In the genomic region with DNA sequence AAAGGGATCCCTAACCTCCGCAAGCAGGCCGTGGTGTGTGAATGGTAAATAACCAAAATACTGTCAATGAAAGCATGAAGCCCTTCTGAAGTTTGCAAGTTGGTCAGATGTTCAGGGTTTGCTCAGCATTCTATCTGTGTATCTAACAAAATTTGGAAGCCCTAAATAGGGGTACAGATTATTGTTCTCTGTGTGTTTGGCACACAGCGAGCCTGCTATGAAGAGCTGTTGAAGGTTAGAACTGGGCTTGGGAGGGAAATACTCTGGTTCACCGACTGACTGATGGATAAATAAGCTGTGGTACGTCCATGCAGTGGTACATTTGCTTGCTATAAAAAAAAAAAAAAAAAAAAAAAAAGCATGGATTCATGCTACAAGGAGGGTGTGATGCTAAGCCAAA, we compare ENCODE assay signal across 34 mouse cellular contexts.
"Had no signal": no experiment of that assay in that cellular context is flagged by ENCODE, and none has a peak within 500 bp of the region (broad histone marks: within the 10 kb centered on the region; RNA-seq: fewer than 3 reads in every experiment).

No protein-coding gene starts in this region.

- H3K4me2 ChIP-seq: heart, embryonic 11.5 days; heart, embryonic 12.5 days; heart, embryonic 13.5 days; heart, embryonic 15.5 days; hindbrain, embryonic 12.5 days; hindbrain, embryonic 13.5 days; hindbrain, embryonic 14.5 days; hindbrain, embryonic 15.5 days; intestine, embryonic 15.5 days; kidney, embryonic 15.5 days had no signal

- H3K27ac ChIP-seq: heart, embryonic 13.5 days; heart, embryonic 15.5 days; hindbrain, embryonic 10.5 days; hindbrain, embryonic 12.5 days; hindbrain, embryonic 13.5 days; hindbrain, embryonic 14.5 days; hindbrain, embryonic 15.5 days; hindbrain, postnatal 0 days; intestine, embryonic 15.5 days; kidney, embryonic 15.5 days; kidney, postnatal 0 days; layer of hippocampus, adult 2 months had no signal

- H3K4me3 ChIP-seq: heart, embryonic 12.5 days; heart, embryonic 13.5 days; heart, embryonic 15.5 days; hindbrain, embryonic 10.5 days; hindbrain, embryonic 12.5 days; hindbrain, embryonic 13.5 days; hindbrain, embryonic 15.5 days; intestine, embryonic 15.5 days; kidney, embryonic 15.5 days; layer of hippocampus, adult 2 months had no signal

- DNase-seq: heart, postnatal 10 days; heart, postnatal 14 days; heart, postnatal 36 days; heart, postnatal 4 days; kidney, adult 11 months; kidney, adult 18-20 months; kidney, adult 2 months; kidney, adult 8-10 months; kidney, adult 9 months; kidney, postnatal 10 days; kidney, postnatal 14 days; kidney, postnatal 25 days; kidney, postnatal 36 days; kidney, postnatal 4 days; layer of hippocampus, adult 9-11 months; layer of hippocampus, postnatal 36 days had no signal

- H3K4me1 ChIP-seq: heart, embryonic 12.5 days; heart, embryonic 13.5 days; heart, embryonic 15.5 days; hindbrain, embryonic 15.5 days; intestine, embryonic 15.5 days; kidney, embryonic 15.5 days had no signal

- H3K36me3 ChIP-seq: heart, embryonic 12.5 days; heart, embryonic 13.5 days; heart, embryonic 15.5 days; hindbrain, embryonic 10.5 days; hindbrain, embryonic 12.5 days; hindbrain, embryonic 13.5 days; hindbrain, embryonic 15.5 days; intestine, embryonic 15.5 days; kidney, embryonic 15.5 days had no signal

- H3K9ac ChIP-seq: heart, embryonic 12.5 days; heart, embryonic 13.5 days; heart, embryonic 15.5 days; hindbrain, embryonic 12.5 days; hindbrain, embryonic 13.5 days; hindbrain, embryonic 14.5 days; hindbrain, embryonic 15.5 days; intestine, embryonic 15.5 days; kidney, embryonic 15.5 days had no signal

- H3K27me3 ChIP-seq: heart, embryonic 12.5 days; heart, embryonic 15.5 days; hindbrain, embryonic 15.5 days; intestine, embryonic 15.5 days; kidney, embryonic 15.5 days had no signal

- ATAC-seq: hindbrain, embryonic 16.5 days; hindbrain, postnatal 0 days; inflammation-experienced regulatory T-cells, adult 6 months; intestine, embryonic 15.5 days; intestine, embryonic 16.5 days; intestine, postnatal 0 days had no signal

- H3K9me3 ChIP-seq: heart, embryonic 15.5 days; hindbrain, embryonic 10.5 days; hindbrain, embryonic 12.5 days; hindbrain, embryonic 13.5 days; hindbrain, embryonic 15.5 days; intestine, embryonic 15.5 days; kidney, embryonic 15.5 days had no signal
